Mouse (Mus musculus) cerebellum, adult 2 months (tissue): ENCODE measurements around the gene Gpatch8.

Experiments used
- CTCF ChIP-seq: fragments of 200-500 bp; IDR thresholded peaks from 2 replicates; pipeline ENCODE4 v1.5.1; 2011; ENCODE audit warnings: low read depth, mild to moderate bottlenecking, control low read depth, low read length, moderate library complexity, borderline replicate concordance; ENCODE audit not compliant: insufficient read depth
- POLR2A ChIP-seq: fragments of 200-500 bp; IDR thresholded peaks from 2 replicates; pipeline ENCODE4 v1.6.1; 2011; ENCODE audit warnings: low read length, control low read depth, borderline replicate concordance; ENCODE audit not compliant: insufficient read depth

DNA sequence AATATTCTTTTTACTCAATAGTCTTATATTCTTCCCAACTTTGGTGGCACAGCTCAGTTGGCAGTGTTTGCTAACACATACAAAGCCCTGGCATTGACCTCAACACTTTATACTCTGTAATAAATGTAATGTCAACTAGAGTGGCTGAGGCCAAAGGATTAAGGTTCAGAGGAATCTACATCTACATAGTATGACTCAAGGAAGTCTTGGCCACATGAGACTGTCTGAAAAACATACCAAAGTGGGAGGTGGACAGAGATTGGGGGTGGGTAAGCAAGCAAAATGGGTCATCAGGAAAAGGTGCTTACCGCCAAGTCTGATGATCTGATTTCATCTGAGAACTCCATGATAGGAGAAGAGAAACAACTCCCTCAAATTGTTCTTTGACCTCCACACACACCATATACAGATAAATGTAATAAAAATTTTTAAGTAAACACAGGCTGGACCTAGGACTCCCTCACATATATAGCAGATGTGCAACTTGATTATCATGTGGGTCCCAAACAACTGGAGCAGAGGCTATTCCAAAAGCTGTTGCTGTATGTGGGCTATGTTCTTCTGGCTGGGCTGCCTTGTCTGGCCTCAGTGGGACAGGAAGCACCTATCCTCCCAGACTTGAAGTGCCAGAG lies 41.3 kb downstream of the Gpatch8 start:
- TF ChIP-seq POLR2A = no peak
- no peak for TF ChIP-seq CTCF
